ENCODE assay signal across 8 mouse cellular contexts in the genomic region with DNA sequence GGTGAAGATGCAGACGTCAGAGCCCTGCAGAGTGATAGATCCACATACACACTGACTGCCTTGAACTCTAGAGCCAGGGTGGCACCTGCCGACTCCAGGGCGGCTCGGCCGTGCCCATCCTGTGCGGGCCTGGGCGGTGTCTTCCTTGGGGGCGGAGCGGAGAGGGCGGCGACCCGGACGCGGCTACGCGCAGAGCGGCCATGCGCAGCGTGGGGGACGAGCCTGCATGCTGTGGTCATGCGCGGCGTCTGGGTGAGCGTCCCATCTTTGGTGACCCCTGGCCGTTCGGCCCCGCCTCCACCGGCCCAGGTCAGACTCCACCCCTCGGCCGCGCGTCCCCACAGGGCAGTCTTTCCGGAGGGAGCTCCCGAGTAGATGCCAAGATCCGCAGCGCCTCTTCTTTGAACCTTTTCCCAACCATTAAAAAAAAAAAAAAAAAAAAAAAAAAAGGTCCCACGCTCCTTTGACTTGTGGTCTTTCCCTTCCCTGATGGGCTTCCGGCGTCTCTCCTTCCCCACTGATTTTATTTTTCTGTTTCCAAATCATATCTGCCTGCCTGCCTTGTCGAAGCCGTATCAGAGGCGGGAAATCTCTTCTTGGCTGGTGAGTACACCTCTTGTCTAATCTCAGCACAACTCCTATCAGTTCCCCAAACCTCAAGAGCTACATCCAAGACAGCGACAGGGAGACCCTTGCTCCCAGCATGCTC. TPM values are rescaled to one million over a fixed set of nuclear protein-coding genes. Genes with fewer than 3 reads are reported as not detected.
A peak's percentile ranks its signal among the peaks of the same experiment; 100 is the strongest.
DNase-seq lines count a peak whose midpoint lies in the region; ATAC-seq lines count a peak whose summit lies in the region.

Gene Cisd3, plus strand, starts transcription at position 214 of the 709 bp plus-strand sequence.

- DNase-seq in adrenal gland, adult 18-20 months (ENCODE audit: low spot score in 2 of 2), result peak; percentile 93 to 94
- DNase-seq in embryonic facial prominence, embryonic 11.5 days (ENCODE audit: low spot score), result peak; percentile 78
- DNase-seq in heart, adult 11 months, result peak; percentile 100
- peak; percentile 96 for DNase-seq in kidney, adult 18-20 months
- DNase-seq in limb, embryonic 10.5 days (ENCODE audit: low spot score), result peak; percentile 86
- DNase-seq in skeletal muscle tissue, adult 2 months (ENCODE audit: low read depth, low spot score), result peak; percentile 92

- H3K4me1 ChIP-seq in embryonic facial prominence, embryonic 11.5 days (ENCODE audit: control insufficient read depth, insufficient read depth, low read length), result 0 out of 2 replicates have a peak, but pooled peaks cover 4% of the 10 kb centered on the region
- peaks cover 30% of the 10 kb centered on the region for H3K4me1 ChIP-seq in limb, embryonic 10.5 days
- peaks cover 12% of the 10 kb centered on the region for H3K4me1 ChIP-seq in midbrain, embryonic 12.5 days

- no peaks in the 10 kb centered on the region for H3K9me3 ChIP-seq in embryonic facial prominence, embryonic 11.5 days (replicated peaks; ENCODE audit: control insufficient read depth, low read length)
- H3K9me3 ChIP-seq in limb, embryonic 10.5 days (replicated peaks), result no peaks in the 10 kb centered on the region
- no peaks in the 10 kb centered on the region for H3K9me3 ChIP-seq in midbrain, embryonic 12.5 days

- H3K4me3 ChIP-seq in embryonic facial prominence, embryonic 11.5 days (ENCODE audit: low read depth, low read length), result peak within 1 kb of the TSS; percentile 24
- peak within 1 kb of the TSS; percentile 56 for H3K4me3 ChIP-seq in limb, embryonic 10.5 days
- peak within 1 kb of the TSS; percentile 45 for H3K4me3 ChIP-seq in midbrain, embryonic 12.5 days

- ATAC-seq in embryonic facial prominence, embryonic 11.5 days (replicated peaks; ENCODE audit: insufficient number of reproducible peaks, low FRiP score, low TSS enrichment, low read depth), result peak; percentile 66
- ATAC-seq in midbrain, embryonic 12.5 days (ENCODE audit: low FRiP score, low read depth), result peak; percentile 78
- no peak for ATAC-seq in erythroid progenitor cell, adult 5-6 weeks (replicated peaks; ENCODE audit: low FRiP score, poor library complexity, severe bottlenecking)

- peak within 1 kb of the TSS; percentile 41 for H3K9ac ChIP-seq in embryonic facial prominence, embryonic 11.5 days (replicated peaks; ENCODE audit: low read length)
- H3K9ac ChIP-seq in midbrain, embryonic 12.5 days (replicated peaks), result peak within 1 kb of the TSS; percentile 56

- H3K27me3 ChIP-seq in embryonic facial prominence, embryonic 11.5 days (ENCODE audit: control insufficient read depth, insufficient read depth, low read length), result no peaks in the 10 kb centered on the region
- H3K27me3 ChIP-seq in limb, embryonic 10.5 days (ENCODE audit: low read depth, poor library complexity, severe bottlenecking), result no peaks in the 10 kb centered on the region
- H3K27me3 ChIP-seq in midbrain, embryonic 12.5 days, result 0 out of 2 replicates have a peak, but pooled peaks cover 9% of the 10 kb centered on the region

- peak within 1 kb of the TSS; percentile 62 for H3K4me2 ChIP-seq in embryonic facial prominence, embryonic 11.5 days (ENCODE audit: low read depth, low read length)
- peak within 1 kb of the TSS; percentile 82 for H3K4me2 ChIP-seq in midbrain, embryonic 12.5 days (replicated peaks)

- peaks cover 9% of the 10 kb centered on the region for H3K36me3 ChIP-seq in embryonic facial prominence, embryonic 11.5 days (replicated peaks; ENCODE audit: control insufficient read depth, insufficient read depth, low read depth, low read length)
- peaks cover 66% of the 10 kb centered on the region for H3K36me3 ChIP-seq in limb, embryonic 10.5 days
- peaks cover 49% of the 10 kb centered on the region for H3K36me3 ChIP-seq in midbrain, embryonic 12.5 days

- no peak within 1 kb of the TSS for H3K27ac ChIP-seq in embryonic facial prominence, embryonic 11.5 days (replicated peaks; ENCODE audit: low read depth, low read length)
- H3K27ac ChIP-seq in limb, embryonic 10.5 days, result peak within 1 kb of the TSS; percentile 61
- peak within 1 kb of the TSS; percentile 30; the same call in 1 of the 2 replicates for H3K27ac ChIP-seq in midbrain, embryonic 12.5 days (replicated peaks)

- under 1% methylated on average over 43 of the region's 43 CpGs for WGBS in embryonic facial prominence, embryonic 11.5 days
- 1% methylated on average over 43 of the region's 43 CpGs for WGBS in limb, embryonic 10.5 days
- WGBS in midbrain, embryonic 12.5 days, result 2% methylated on average over 43 of the region's 43 CpGs

RNA-seq across cellular contexts. Expression of gene Cisd3, which starts in this region (rescaled TPM):
- total RNA-seq in adrenal gland, adult 18-20 months (2021), result 100 to 1,000 TPM; 165 to 273 TPM
- polyA plus RNA-seq in embryonic facial prominence, embryonic 11.5 days (2014; fragmentation: Nextera tagmentation; extraction: Ambion mirVana), result 11.8 TPM in 2 replicates
- 9.4 and 15.3 TPM in 2 replicates for polyA plus RNA-seq in limb, embryonic 10.5 days (2016; fragmentation: Nextera tagmentation; extraction: Ambion mirVana)
- 12.4 and 13.5 TPM in 2 replicates for polyA plus RNA-seq in midbrain, embryonic 12.5 days (2016; fragmentation: Nextera tagmentation; extraction: Ambion mirVana)
- 6.3 TPM in 1 of 2 replicates, not detected in the other for total RNA-seq in erythroid progenitor cell, adult 5-6 weeks (2015; ENCODE audit: low replicate concordance)
- total RNA-seq in erythroid progenitor cell, adult 5-6 weeks (2017; ENCODE audit: low replicate concordance), result not detected in 2 replicates

Comparison
In these comparisons a context has a peak if more than half of its experiments do, and no peak if none do; other contexts are left out.
1. RNA of gene Cisd3 (total RNA-seq): 165 to 273 TPM in adrenal gland, adult 18-20 months; 6.3 TPM in erythroid progenitor cell, adult 5-6 weeks; every median in the first group is over 10 times any median in the second.
2. Peak in every context shown above with its lines, with median percentiles within 50 percentile points of each other: DNase-seq and H3K4me3 ChIP-seq.